Mouse (Mus musculus) kidney, adult 8-10 months (tissue): Measurements from ENCODE around the gene Copb1.

ENCODE experiments used
- DNase-seq, 2 experiments: peaks; one replicate each; pipeline ENCODE4 v3.0.0; 2022

Copb1 gene

GRCm38 (mm10) chr7:114253885-114254833 is at the start of gene Copb1:
Gene Copb1 (minus strand): TSS chr7:114254711.
- peak; percentile 91 to 95 for DNase-seq

- no peak for DNase-seq
These were observed 46.8 kb upstream of the Copb1 start for GRCm38 (mm10) chr7:114301293-114301782.

GRCm38 (mm10) chr7:114300782-114301181 is 46.3 kb upstream of the Copb1 start:
- no peak for DNase-seq

GRCm38 (mm10) chr7:114299247-114299646 is 44.7 kb upstream of the Copb1 start:
- DNase-seq = no peak

GRCm38 (mm10) chr7:114294698-114295097 is 40.2 kb upstream of the Copb1 start:
- no peak for DNase-seq

- no peak for DNase-seq
These were observed 39.4 kb upstream of the Copb1 start for GRCm38 (mm10) chr7:114293903-114294302.

GRCm38 (mm10) chr7:114292501-114292971 is 38.0 kb upstream of the Copb1 start:
- peak; percentile 81 to 86 for DNase-seq

GRCm38 (mm10) chr7:114291461-114292335 is 37.2 kb upstream of the Copb1 start:
- peak; percentile 16 to 37 for DNase-seq

GRCm38 (mm10) chr7:114290078-114290506 is 35.6 kb upstream of the Copb1 start:
- no peak for DNase-seq

- DNase-seq = no peak
These were observed 29.9 kb upstream of the Copb1 start for GRCm38 (mm10) chr7:114284296-114284910.

- no peak for DNase-seq
These were observed 28.5 kb upstream of the Copb1 start for GRCm38 (mm10) chr7:114283006-114283405.

- DNase-seq = peak in 1 of 2 experiments; percentile 45
These were observed 27.2 kb upstream of the Copb1 start for GRCm38 (mm10) chr7:114281671-114282070.

- peak; percentile 96 to 97 for DNase-seq
These were observed 21.7 kb upstream of the Copb1 start, which contains the start of gene Psma1 for GRCm38 (mm10) chr7:114276005-114276752. Gene Psma1 (minus strand): TSS chr7:114276118.

GRCm38 (mm10) chr7:114275372-114276004 is 21.0 kb upstream of the Copb1 start:
- DNase-seq = no peak

GRCm38 (mm10) chr7:114268446-114268845 is 13.9 kb upstream of the Copb1 start:
- no peak for DNase-seq

GRCm38 (mm10) chr7:114251684-114252083 is 2.8 kb downstream of the Copb1 start:
- DNase-seq = no peak

GRCm38 (mm10) chr7:114233980-114234379 is 20.5 kb downstream of the Copb1 start:
- no peak for DNase-seq

GRCm38 (mm10) chr7:114232982-114233381 is 21.5 kb downstream of the Copb1 start:
- no peak for DNase-seq

- DNase-seq = no peak
These were observed 22.7 kb downstream of the Copb1 start for GRCm38 (mm10) chr7:114231857-114232256.

- no peak for DNase-seq
These were observed 28.0 kb downstream of the Copb1 start for GRCm38 (mm10) chr7:114226521-114226920.

GRCm38 (mm10) chr7:114220433-114220832 is 34.1 kb downstream of the Copb1 start:
- DNase-seq = no peak
